Comparison of ENCODE assay signal across 7 mouse cellular contexts in genomic region chr5:28122491-28123454, GRCm38 (mm10). TPM values are rescaled to one million over a fixed set of nuclear protein-coding genes. Genes with fewer than 3 reads are reported as not detected.
DNase-seq lines count a peak whose midpoint lies in the region; ATAC-seq lines count a peak whose summit lies in the region.

No protein-coding gene starts in this region.

- peaks cover 97% of the 10 kb centered on the region for H3K27me3 ChIP-seq in forebrain, embryonic 12.5 days
- H3K27me3 ChIP-seq in hindbrain, embryonic 10.5 days (ENCODE audit: insufficient read depth, poor library complexity, severe bottlenecking) = peaks cover 100% of the 10 kb centered on the region

- no peaks in the 10 kb centered on the region for H3K9me3 ChIP-seq in forebrain, embryonic 12.5 days
- no peaks in the 10 kb centered on the region for H3K9me3 ChIP-seq in hindbrain, embryonic 10.5 days

- ATAC-seq in forebrain, embryonic 12.5 days (ENCODE audit: low FRiP score) = peak; percentile 83; the same call in 1 of the 2 replicates

- H3K27ac ChIP-seq in forebrain, embryonic 12.5 days = no peak overlapping the region
- H3K27ac ChIP-seq in hindbrain, embryonic 10.5 days = peak overlapping the region; percentile 90

- no peak overlapping the region for H3K4me2 ChIP-seq in forebrain, embryonic 12.5 days

- H3K36me3 ChIP-seq in forebrain, embryonic 12.5 days (replicated peaks) = no peaks in the 10 kb centered on the region
- no peaks in the 10 kb centered on the region for H3K36me3 ChIP-seq in hindbrain, embryonic 10.5 days

- peak; percentile 34 for DNase-seq in NIH3T3 (ENCODE audit: low read depth)
- DNase-seq in c-Kit-positive CD71-positive TER-119-positive erythroid progenitor cells, embryonic 14.5 days (ENCODE audit: low spot score) = peak; percentile 11
- peak; percentile 76 for DNase-seq in hindbrain, embryonic 10.5 days (ENCODE audit: low spot score)
- DNase-seq in layer of hippocampus, postnatal 10 days (ENCODE audit: low spot score in 2 of 2) = peak; percentile 56 to 65
- peak; percentile 84 for DNase-seq in mesoderm, embryonic 11.5 days (ENCODE audit: low read depth, low spot score)
- DNase-seq in spleen, adult 12 weeks (ENCODE audit: low spot score) = peak; percentile 20

- H3K4me1 ChIP-seq in forebrain, embryonic 12.5 days = peaks cover 24% of the 10 kb centered on the region
- peaks cover 55% of the 10 kb centered on the region for H3K4me1 ChIP-seq in hindbrain, embryonic 10.5 days (replicated peaks)

- H3K4me3 ChIP-seq in forebrain, embryonic 12.5 days (replicated peaks) = no peak overlapping the region
- H3K4me3 ChIP-seq in hindbrain, embryonic 10.5 days = peak overlapping the region; percentile 51

- no peak overlapping the region for H3K9ac ChIP-seq in forebrain, embryonic 12.5 days

- under 1% methylated on average over 27 of the region's 27 CpGs for WGBS in forebrain, embryonic 12.5 days
- under 1% methylated on average over 27 of the region's 27 CpGs for WGBS in hindbrain, embryonic 10.5 days

RNA-seq across cellular contexts. Expression of gene En2, which starts 42.7 kb away (rescaled TPM):
- not detected in 2 replicates for polyA plus RNA-seq in forebrain, embryonic 12.5 days (2016; fragmentation: Nextera tagmentation; extraction: Ambion mirVana)
- polyA plus RNA-seq in hindbrain, embryonic 10.5 days (2016; fragmentation: Nextera tagmentation; extraction: Ambion mirVana) = 0.50 and 0.88 TPM in 2 replicates
- under 1 TPM; 0.11 to 0.14 TPM for total RNA-seq in layer of hippocampus, postnatal 10 days (2021)

RNA-seq across cellular contexts. Expression of gene Insig1, which starts 51.6 kb away (rescaled TPM):
- 103 and 109 TPM in 2 replicates for polyA plus RNA-seq in forebrain, embryonic 12.5 days (2016; fragmentation: Nextera tagmentation; extraction: Ambion mirVana)
- 105 and 122 TPM in 2 replicates for polyA plus RNA-seq in hindbrain, embryonic 10.5 days (2016; fragmentation: Nextera tagmentation; extraction: Ambion mirVana)
- total RNA-seq in layer of hippocampus, postnatal 10 days (2021) = 10 to 100 TPM; 82.7 to 88.7 TPM

Comparison
In these comparisons a context has a peak if more than half of its experiments do, and no peak if none do; other contexts are left out.
1. DNase-seq: peak in every context shown above with its lines; median percentile 84 in mesoderm, embryonic 11.5 days; 76 in hindbrain, embryonic 10.5 days; 60 in layer of hippocampus, postnatal 10 days; 34 in NIH3T3; 20 in spleen, adult 12 weeks; 11 in c-Kit-positive CD71-positive TER-119-positive erythroid progenitor cells, embryonic 14.5 days.